Mouse (Mus musculus) cortical plate, adult 2 months (tissue): ENCODE measurements around the gene Cd1d1.

Source experiments
- CTCF ChIP-seq: fragments of 200-500 bp; IDR thresholded peaks from 2 replicates; pipeline ENCODE4 v1.5.1; 2011; ENCODE audit warnings: mild to moderate bottlenecking, control low read depth, low read length; ENCODE audit not compliant: insufficient read depth; ENCODE audit errors: extremely low read depth
- POLR2A ChIP-seq: fragments of 200-500 bp; IDR thresholded peaks from 2 replicates; pipeline ENCODE4 v1.6.1; 2011; ENCODE audit warnings: mild to moderate bottlenecking, low read length, control low read depth; ENCODE audit not compliant: insufficient read depth; ENCODE audit errors: extremely low read depth

GRCm38 (mm10) chr3:86954521-86954920 lies 44.7 kb downstream of the Cd1d1 start:
- no peak for TF ChIP-seq CTCF
- TF ChIP-seq POLR2A = no peak
